Comparison of ENCODE assay signal across 15 mouse cellular contexts in genomic region chr3:129220086-129220670, GRCm38 (mm10). TPM values are rescaled to one million over a fixed set of nuclear protein-coding genes. Genes with fewer than 3 reads are reported as not detected.
DNase-seq lines count a peak whose midpoint lies in the region; ATAC-seq lines count a peak whose summit lies in the region.
"Had no signal": no experiment of that assay in that cellular context is flagged by ENCODE, and none has a peak within 500 bp of the region (broad histone marks: within the 10 kb centered on the region; RNA-seq: fewer than 3 reads in every experiment).

No protein-coding gene starts in this region.

- H3K27ac ChIP-seq in heart, embryonic 10.5 days: peak overlapping the region; percentile 50; the same call in 1 of the 2 replicates
- no peak overlapping the region for H3K27ac ChIP-seq in liver, embryonic 12.5 days
- H3K27ac ChIP-seq in stomach, embryonic 15.5 days: no peak overlapping the region
- H3K27ac ChIP-seq: forebrain, embryonic 10.5 days; limb, embryonic 15.5 days had no signal

- H3K4me2 ChIP-seq in liver, embryonic 12.5 days: 0 out of 2 replicates have a peak overlapping the region, but pooled peaks have one; percentile 1
- H3K4me2 ChIP-seq in stomach, embryonic 15.5 days: peak overlapping the region; percentile 21; the same call in 1 of the 2 replicates
- H3K4me2 ChIP-seq: limb, embryonic 15.5 days had no signal

- H3K9ac ChIP-seq in liver, embryonic 12.5 days: no peak overlapping the region
- H3K9ac ChIP-seq in stomach, embryonic 15.5 days: no peak overlapping the region
- H3K9ac ChIP-seq: limb, embryonic 15.5 days had no signal

- no peaks in the 10 kb centered on the region for H3K9me3 ChIP-seq in heart, embryonic 10.5 days
- no peaks in the 10 kb centered on the region for H3K9me3 ChIP-seq in liver, embryonic 12.5 days (replicated peaks)
- H3K9me3 ChIP-seq in stomach, embryonic 15.5 days: no peaks in the 10 kb centered on the region
- H3K9me3 ChIP-seq: forebrain, embryonic 10.5 days; limb, embryonic 15.5 days had no signal

- H3K27me3 ChIP-seq in heart, embryonic 10.5 days (ENCODE audit: insufficient read depth, poor library complexity, severe bottlenecking): peaks cover 84% of the 10 kb centered on the region
- peaks cover 97% of the 10 kb centered on the region for H3K27me3 ChIP-seq in liver, embryonic 12.5 days (replicated peaks)
- peaks cover 58% of the 10 kb centered on the region for H3K27me3 ChIP-seq in stomach, embryonic 15.5 days (replicated peaks)

- H3K36me3 ChIP-seq in heart, embryonic 10.5 days: no peaks in the 10 kb centered on the region
- H3K36me3 ChIP-seq in liver, embryonic 12.5 days: no peaks in the 10 kb centered on the region
- no peaks in the 10 kb centered on the region for H3K36me3 ChIP-seq in stomach, embryonic 15.5 days
- H3K36me3 ChIP-seq: forebrain, embryonic 10.5 days; G1E; limb, embryonic 15.5 days had no signal

- WGBS in heart, embryonic 10.5 days: 6% methylated on average over 7 of the region's 7 CpGs
- WGBS in liver, embryonic 12.5 days (ENCODE audit: insufficient replicate concordance): 7% methylated on average over 7 of the region's 7 CpGs
- 9% methylated on average over 7 of the region's 7 CpGs for WGBS in stomach, embryonic 15.5 days

- ATAC-seq in liver, embryonic 12.5 days: no peak
- ATAC-seq in stomach, embryonic 15.5 days (ENCODE audit: insufficient read depth, low FRiP score, low read depth): no peak

- H3K4me3 ChIP-seq in heart, embryonic 10.5 days: peak overlapping the region; percentile 53; the same call in 1 of the 2 replicates
- H3K4me3 ChIP-seq in liver, embryonic 12.5 days: no peak overlapping the region
- no peak overlapping the region for H3K4me3 ChIP-seq in stomach, embryonic 15.5 days (replicated peaks)
- H3K4me3 ChIP-seq: forebrain, embryonic 10.5 days; limb, embryonic 15.5 days had no signal

- H3K4me1 ChIP-seq in heart, embryonic 10.5 days: peaks cover 31% of the 10 kb centered on the region
- H3K4me1 ChIP-seq in liver, embryonic 12.5 days: no peaks in the 10 kb centered on the region
- peaks cover 18% of the 10 kb centered on the region for H3K4me1 ChIP-seq in stomach, embryonic 15.5 days

- no peak for DNase-seq in heart, embryonic 10.5 days (ENCODE audit: low spot score)
- no peak for DNase-seq in heart, adult 9 months (ENCODE audit: low spot score in 2 of 2)
- DNase-seq in liver: no peak
- peak; percentile 22 for DNase-seq in gonadal fat pad, adult 2 months (ENCODE audit: low read depth)
- no peak for DNase-seq in spleen, postnatal 10 days (ENCODE audit: low spot score in 2 of 2)
- no peak for DNase-seq in gastrocnemius, postnatal 4 days (ENCODE audit: low spot score in 2 of 2)
- DNase-seq: cerebellum, postnatal 36 days; gastrocnemius, postnatal 14 days; lung, postnatal 14 days had no signal

RNA-seq across cellular contexts. Expression of gene Pitx2, which starts 20.5 kb away (rescaled TPM):
- polyA plus RNA-seq in heart, embryonic 10.5 days (2016; fragmentation: Nextera tagmentation; extraction: Ambion mirVana): 35.1 and 60.0 TPM in 2 replicates
- 5.0 and 5.9 TPM in 2 replicates for polyA plus RNA-seq in liver, embryonic 12.5 days (2016; fragmentation: Nextera tagmentation; extraction: Ambion mirVana)
- polyA plus RNA-seq in gonadal fat pad, adult 2 months (2012; rRNA removed): 0.28 and 1.5 TPM in 2 replicates
- 16.5 and 23.8 TPM in 2 replicates for polyA plus RNA-seq in stomach, embryonic 15.5 days (2015; fragmentation: Nextera tagmentation; extraction: Ambion mirVana)
- total RNA-seq in gastrocnemius, postnatal 4 days (2021): 10 to 100 TPM; 19.0 to 19.6 TPM
- total RNA-seq: left cerebral cortex, adult 18-20 months had no signal
- polyA plus RNA-seq: G1E had no signal
